Mouse (Mus musculus) left cerebral cortex, adult 2 months (tissue): ENCODE measurements around the gene Smtn. TPM values are rescaled to one million over a fixed set of nuclear protein-coding genes. Genes with fewer than 3 reads are reported as not detected.
A peak's percentile ranks its signal among the peaks of the same experiment; 100 is the strongest.

ENCODE experiments used
- DNase-seq, 2 experiments: peaks; one replicate each; pipeline ENCODE4 v3.0.0; 2021 to 2022; ENCODE audit warnings: low spot score in 2 of 2, mixed read lengths in 1 of 2; ENCODE audit errors: extremely low spot score in 1 of 2
- H3K27ac ChIP-seq: fragments of 200-600 bp; 2 replicates; pipeline ENCODE4 v1.8.1; 2022
- H3K4me3 ChIP-seq: fragments of 200-600 bp; 2 replicates; pipeline ENCODE4 v1.8.1; 2022
- CTCF ChIP-seq: fragments of 200-600 bp; IDR thresholded peaks from 2 replicates; pipeline ENCODE4 v1.8.1; 2022; ENCODE audit warnings: antibody characterized with exemption, mild to moderate bottlenecking, moderate library complexity
- intact Hi-C: fragments of 180-260 bp; cut with DNase I; formaldehyde crosslinking; loops from one replicate; pipeline ENCODE4 v1.15.1; 2025
- total RNA-seq, 2 experiments: library from RNA; stranded (reverse); gene quantifications; 2 replicates each; pipeline ENCODE4 v1.2.3; 2021

The Smtn gene
- total RNA-seq, 2 experiments from 2014 or later = 9.6 to 12.2 TPM

DNA sequence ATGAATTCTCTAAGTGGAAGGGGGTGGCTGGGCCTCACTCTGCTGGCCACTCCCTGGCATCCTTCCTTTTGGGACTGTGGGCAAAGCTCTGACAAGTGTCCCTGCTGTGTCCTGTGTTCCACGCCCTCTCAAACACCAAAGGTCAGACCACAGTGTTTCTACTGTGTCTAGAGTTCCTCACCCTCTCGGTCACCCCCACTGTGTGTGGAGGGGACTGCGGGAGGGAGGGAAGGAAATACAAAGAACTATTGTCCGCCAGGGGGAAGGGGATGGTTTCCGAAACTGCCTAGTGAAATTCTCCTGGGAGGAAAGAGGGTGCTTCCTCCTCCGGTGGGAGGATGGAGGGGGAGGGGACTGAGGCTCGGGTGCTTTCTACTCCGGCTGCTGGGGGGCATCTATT lies 5.5 kb downstream of the Smtn start:
- intact Hi-C loops = loop anchor here (1.0 to 5.0 kb wide), 6 partner anchors 67 to 387 kb away; partner anchors contain the start of gene Morc2a
- Histone ChIP-seq H3K27ac (peak overlapping the region; percentile 79; the same call in 1 of the 2 replicates), H3K4me3 (peak overlapping the region; percentile 58)
- TF ChIP-seq CTCF = no peak
- DNase-seq = no peak

DNA sequence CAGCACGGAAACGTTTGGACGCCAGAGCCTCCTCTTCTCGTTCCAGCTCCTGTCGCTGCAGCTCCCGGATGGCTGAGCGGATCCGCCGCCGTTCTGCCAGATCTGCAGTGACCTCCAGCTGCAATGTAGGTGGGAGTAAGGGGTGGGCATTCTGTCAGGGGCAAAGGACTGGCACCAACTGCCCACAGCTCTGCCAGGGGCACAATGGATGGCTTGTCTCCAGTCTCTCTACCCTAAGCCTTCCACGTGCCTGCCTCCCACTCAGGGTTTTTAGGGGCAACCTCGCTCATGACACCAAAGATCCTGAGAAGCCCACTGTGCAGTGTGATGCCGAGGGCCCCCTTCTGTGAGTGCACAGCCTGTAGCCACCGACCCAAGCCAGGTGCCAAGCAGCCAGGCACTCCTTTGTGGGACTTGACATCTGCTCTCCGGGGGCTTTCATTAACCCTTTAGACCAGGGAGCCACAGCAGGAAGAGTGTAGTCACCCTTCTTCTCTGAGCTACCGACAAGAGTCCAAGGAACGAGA lies 6.9 kb downstream of the Smtn start:
- H3K27ac ChIP-seq = no peak overlapping the region
- no peak for DNase-seq
- intact Hi-C loops = no loop called here
- no peak for TF ChIP-seq CTCF
- no peak overlapping the region for H3K4me3 ChIP-seq

GRCm38 (mm10) chr11:3532101-3532931 lies 8.1 kb downstream of the Smtn start:
- intact Hi-C loops = no loop called here
- DNase-seq = no peak
- Histone ChIP-seq H3K27ac (no peak overlapping the region), H3K4me3 (no peak overlapping the region)
- TF ChIP-seq CTCF = no peak

- DNase-seq = no peak
- TF ChIP-seq CTCF = peak; percentile 52
- H3K4me3 ChIP-seq = no peak overlapping the region
- intact Hi-C loops = no loop called here
- H3K27ac ChIP-seq = no peak overlapping the region
Measured at GRCm38 (mm10) chr11:3531634-3532033, 8.8 kb downstream of the Smtn start.

DNA sequence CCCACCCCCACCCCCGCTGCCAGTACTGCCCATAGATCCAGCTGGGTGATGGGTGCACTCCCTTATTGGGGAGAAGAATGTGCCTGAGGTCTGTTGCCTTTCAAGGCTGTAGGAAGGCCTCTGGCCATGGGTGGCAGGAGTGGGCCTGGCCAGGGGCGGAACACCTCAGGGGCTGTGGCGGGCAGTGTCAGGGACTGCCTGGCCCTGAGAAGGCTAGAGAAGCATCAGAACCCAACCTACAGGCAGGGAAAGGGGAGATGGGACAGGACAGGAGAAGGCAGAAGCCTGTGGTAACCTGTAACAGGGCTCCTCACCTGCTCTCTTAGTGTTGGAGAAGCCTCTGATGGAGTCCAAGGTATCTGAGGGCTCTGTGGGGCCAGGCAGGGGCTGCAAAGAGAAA lies 9.7 kb downstream of the Smtn start:
- DNase-seq = no peak
- TF ChIP-seq CTCF = no peak
- intact Hi-C loops = no loop called here
- Histone ChIP-seq H3K4me3 (no peak overlapping the region), H3K27ac (no peak overlapping the region)

DNA sequence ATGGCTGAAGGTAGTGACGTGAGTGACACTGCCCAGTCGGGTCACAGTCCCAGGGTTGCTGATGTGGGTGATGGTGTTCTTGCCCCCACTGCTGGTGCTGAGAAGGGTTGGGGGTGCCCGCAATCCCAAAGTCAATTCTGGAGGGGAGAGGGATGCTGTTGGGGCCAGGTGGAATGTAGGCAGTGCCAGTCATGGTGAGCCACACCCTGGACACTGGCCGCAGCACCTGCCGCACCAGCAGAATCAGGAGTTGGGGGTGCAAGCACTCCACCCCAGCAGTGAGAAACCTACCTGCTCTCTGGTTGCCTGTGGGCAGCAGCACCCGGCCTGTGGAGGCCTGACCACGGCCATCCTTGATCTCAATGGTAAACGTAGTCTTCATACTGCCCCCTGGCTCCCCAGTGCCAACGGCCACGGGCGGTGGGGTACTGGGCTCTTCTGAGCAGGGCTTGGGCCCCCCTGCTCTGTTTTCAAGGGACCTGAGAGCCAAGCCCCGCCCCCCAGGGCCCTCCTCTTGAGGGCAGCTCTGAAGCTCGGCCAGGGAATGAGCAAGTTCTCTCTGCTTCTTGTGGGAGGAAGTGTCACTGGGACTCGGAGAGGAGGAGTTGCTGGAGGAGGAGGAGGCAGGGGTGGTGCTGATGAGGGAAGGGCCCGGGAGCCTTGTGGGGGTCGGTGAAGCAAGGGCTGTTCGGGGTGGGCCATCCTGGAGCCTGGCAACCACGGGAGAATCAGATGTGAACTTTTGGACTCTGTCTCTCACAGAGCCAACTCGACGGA lies 10.7 kb downstream of the Smtn start:
- DNase-seq = no peak
- TF ChIP-seq CTCF = no peak
- Histone ChIP-seq H3K4me3 (no peak overlapping the region), H3K27ac (no peak overlapping the region)
- intact Hi-C loops = no loop called here

GRCm38 (mm10) chr11:3528208-3528607 lies 12.2 kb downstream of the Smtn start:
- Histone ChIP-seq H3K27ac (no peak overlapping the region), H3K4me3 (no peak overlapping the region)
- no peak for DNase-seq
- intact Hi-C loops = no loop called here
- no peak for TF ChIP-seq CTCF

DNA sequence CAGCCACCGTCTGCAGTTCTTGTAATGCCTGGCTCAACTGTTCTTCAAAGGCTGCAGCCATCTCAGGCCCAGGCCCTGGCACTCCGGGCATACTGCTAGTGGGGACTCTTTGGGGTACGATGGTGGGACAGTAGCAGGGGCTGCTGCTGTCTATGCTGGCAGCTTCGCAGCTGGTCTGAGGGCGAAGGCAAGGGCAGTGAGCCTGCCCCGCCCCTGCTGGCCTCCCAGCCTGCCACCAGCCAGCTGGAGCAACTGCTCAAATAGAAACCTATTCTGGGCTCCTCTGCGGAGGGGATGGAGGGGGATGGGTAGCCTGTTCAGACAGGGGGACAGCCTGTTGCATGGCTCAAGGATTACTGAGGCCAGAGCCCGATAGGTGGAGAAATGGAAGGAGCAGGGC lies 12.6 kb downstream of the Smtn start:
- H3K4me3 ChIP-seq = no peak overlapping the region
- DNase-seq = no peak
- H3K27ac ChIP-seq = no peak overlapping the region
- intact Hi-C loops = no loop called here
- TF ChIP-seq CTCF = no peak

GRCm38 (mm10) chr11:3526979-3527738 lies 13.3 kb downstream of the Smtn start:
- intact Hi-C loops = no loop called here
- Histone ChIP-seq H3K4me3 (no peak overlapping the region), H3K27ac (no peak overlapping the region)
- no peak for DNase-seq
- no peak for TF ChIP-seq CTCF

- TF ChIP-seq CTCF = no peak
- intact Hi-C loops = no loop called here
- H3K27ac ChIP-seq = no peak overlapping the region
Measured at GRCm38 (mm10) chr11:3526207-3526606, 14.2 kb downstream of the Smtn start.

DNA sequence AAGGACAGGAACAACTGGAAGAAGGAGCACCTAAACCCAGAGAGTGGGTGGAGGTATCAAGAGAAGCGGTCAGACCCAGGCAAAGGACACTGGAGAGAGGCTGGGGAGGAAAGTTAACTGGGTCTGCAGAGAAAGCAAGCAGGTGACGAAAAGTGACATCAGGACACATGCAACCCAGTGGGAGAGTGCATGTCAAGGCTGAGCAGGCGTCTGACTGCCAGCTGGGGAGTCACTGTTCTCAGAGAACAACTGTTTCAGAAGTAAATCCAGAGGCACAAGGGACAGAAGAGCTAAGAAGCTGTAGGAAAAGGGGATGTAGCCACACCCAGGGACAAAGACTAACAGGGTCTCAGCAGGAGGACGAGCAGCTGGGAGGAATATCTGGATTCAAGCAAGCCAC lies 14.9 kb downstream of the Smtn start:
- no peak overlapping the region for H3K4me3 ChIP-seq
- TF ChIP-seq CTCF = no peak
- no peak overlapping the region for H3K27ac ChIP-seq
- DNase-seq = no peak
- intact Hi-C loops = no loop called here

More at GRCm38 (mm10) chr11:3526207-3526606, 14.2 kb downstream of the Smtn start:
- no peak overlapping the region for H3K4me3 ChIP-seq
- no peak for DNase-seq
